Mouse (Mus musculus): ENCODE results near the gene Syne4. TPM values are rescaled to one million over a fixed set of nuclear protein-coding genes. Genes with fewer than 3 reads are reported as not detected.

Gene Syne4
- total RNA-seq, 2 experiments from 2014 or later, result 0.72 to 2.0 TPM

GRCm38 (mm10) chr7:30296816-30297215 is 17.8 kb upstream of the Syne4 start:
- DNase-seq, result no peak

- no peak for DNase-seq
Observed at GRCm38 (mm10) chr7:30297266-30297665, 17.3 kb upstream of the Syne4 start.

- peak in 1 of 2 experiments; percentile 41 for DNase-seq
Observed at GRCm38 (mm10) chr7:30300914-30301313, 13.7 kb upstream of the Syne4 start.

- DNase-seq, result no peak
Observed at GRCm38 (mm10) chr7:30306083-30306779, 8.4 kb upstream of the Syne4 start.

- DNase-seq, result peak; percentile 93 to 98
Observed at GRCm38 (mm10) chr7:30308076-30309005, 6.3 kb upstream of the Syne4 start, which contains the start of gene Alkbh6. Gene Alkbh6, plus strand, starts transcription at chr7:30308717.

- no peak for DNase-seq
Observed at GRCm38 (mm10) chr7:30309395-30310129, 5.0 kb upstream of the Syne4 start.

GRCm38 (mm10) chr7:30310136-30310535 is 4.5 kb upstream of the Syne4 start:
- no peak for DNase-seq

GRCm38 (mm10) chr7:30313666-30314320 is 814 bp upstream of the Syne4 start:
- DNase-seq, result no peak

- no peak for DNase-seq
Observed at GRCm38 (mm10) chr7:30315559-30316529, 1.2 kb downstream of the Syne4 start.

- DNase-seq, result no peak
Observed at GRCm38 (mm10) chr7:30318142-30318541, 3.5 kb downstream of the Syne4 start.

GRCm38 (mm10) chr7:30320946-30321345 is 6.3 kb downstream of the Syne4 start:
- no peak for DNase-seq

- DNase-seq, result peak; percentile 79 to 83
Observed at GRCm38 (mm10) chr7:30321539-30322284, 7.1 kb downstream of the Syne4 start, which contains the start of gene E130208F15Rik. Gene E130208F15Rik, plus strand, starts transcription at chr7:30321740.

GRCm38 (mm10) chr7:30322285-30322667 is 7.7 kb downstream of the Syne4 start:
- peak; percentile 97 to 99 for DNase-seq

- no peak for DNase-seq
Observed at GRCm38 (mm10) chr7:30322865-30323264, 8.3 kb downstream of the Syne4 start.

- DNase-seq, result no peak
Observed at GRCm38 (mm10) chr7:30323795-30324194, 9.2 kb downstream of the Syne4 start, which contains the start of gene Sdhaf1. Gene Sdhaf1, minus strand, starts transcription at chr7:30323895.

GRCm38 (mm10) chr7:30324300-30324944 is 9.8 kb downstream of the Syne4 start:
- no peak for DNase-seq

- DNase-seq, result peak in 1 of 2 experiments; percentile 62
Observed at GRCm38 (mm10) chr7:30325364-30325763, 10.8 kb downstream of the Syne4 start.

- no peak for DNase-seq
Observed at GRCm38 (mm10) chr7:30326427-30326826, 11.8 kb downstream of the Syne4 start.

GRCm38 (mm10) chr7:30327140-30327539 is 12.5 kb downstream of the Syne4 start:
- no peak for DNase-seq
